Mouse (Mus musculus): ENCODE measurements around the gene Inpp5a. TPM values are rescaled to one million over a fixed set of nuclear protein-coding genes. Genes with fewer than 3 reads are reported as not detected.

Gene Inpp5a
- 41.4 and 41.6 TPM in 2 replicates for polyA plus RNA-seq (2012; rRNA removed)

GRCm38 (mm10) chr7:139388670-139389212, at the start of gene Inpp5a:
Gene Inpp5a (plus strand): TSS chr7:139389109.

DNA sequence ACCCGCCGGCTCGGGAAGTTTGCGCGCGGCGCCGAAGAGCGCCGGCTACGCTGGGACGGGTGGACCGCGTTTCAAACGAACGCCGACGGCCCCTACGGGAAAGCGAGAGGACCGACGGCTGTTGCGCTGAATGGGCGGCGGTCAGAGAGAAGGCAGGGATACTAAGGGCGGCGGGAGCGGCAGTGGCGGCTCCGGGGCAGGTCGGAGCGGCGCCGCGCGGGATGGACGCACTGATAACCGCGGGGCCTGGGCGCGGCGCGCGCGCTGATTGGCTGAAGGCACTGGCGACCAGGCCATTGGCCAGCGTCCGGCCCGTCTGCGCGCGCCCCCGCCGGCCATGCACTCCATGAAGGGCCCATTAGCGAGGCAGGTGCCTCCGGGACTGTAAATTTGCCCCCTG, 193.7 kb downstream of the Inpp5a start, which contains the start of gene Nkx6-2:
Nkx6-2 (minus strand) TSS at position 203 of the 400 bp plus-strand sequence.

Other genes with a start within 250 kb of the Inpp5a start
- 2.3 and 2.5 TPM in 2 replicates for gene Lrrc27, start 176.1 kb upstream of the Inpp5a start, polyA plus RNA-seq (2012; rRNA removed)
- 3.8 and 5.3 TPM in 2 replicates for gene Stk32c, start 175.8 kb upstream of the Inpp5a start, polyA plus RNA-seq (2012; rRNA removed)
- gene Pwwp2b, start 140.6 kb upstream of the Inpp5a start, polyA plus RNA-seq (2012; rRNA removed): 16.5 and 17.6 TPM in 2 replicates
- 0.19 TPM in 1 of 2 replicates, not detected in the other for gene Nkx6-2, start 193.7 kb downstream of the Inpp5a start, polyA plus RNA-seq (2012; rRNA removed)